Mouse (Mus musculus): ENCODE results near the gene Rae1. TPM values are rescaled to one million over a fixed set of nuclear protein-coding genes. Genes with fewer than 3 reads are reported as not detected.

Gene Rae1
- polyA plus RNA-seq, 2 experiments: 123 to 130 TPM

DNA sequence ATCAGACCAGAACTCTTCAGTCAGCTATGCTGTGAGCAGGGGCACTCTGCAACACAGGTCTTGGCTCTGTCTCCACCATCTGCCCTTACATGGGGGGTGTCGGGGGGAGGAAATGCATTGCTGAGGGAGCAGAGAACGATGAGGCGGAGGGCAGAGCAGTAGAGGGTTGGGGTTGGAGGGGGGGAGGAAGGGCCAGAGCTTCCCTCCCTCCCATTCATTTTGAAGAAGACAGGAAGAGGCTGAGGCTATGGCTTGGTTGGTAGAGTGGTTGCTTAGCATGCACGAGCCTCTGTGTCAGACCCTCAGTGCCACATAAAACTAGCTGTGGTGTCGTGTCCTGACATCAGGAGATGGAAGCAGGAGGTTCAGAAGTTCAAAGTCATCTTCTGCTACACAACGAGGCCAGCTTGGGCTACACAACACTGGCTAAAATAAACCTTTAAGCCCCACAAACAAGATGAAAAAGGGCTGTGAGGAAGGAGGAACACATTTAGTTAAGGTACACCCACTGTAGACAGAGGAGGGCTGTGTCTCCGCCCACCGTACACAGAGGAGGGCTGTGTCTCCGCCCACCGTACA, 56.5 kb downstream of the Rae1 start:
- H3K4me3 ChIP-seq (replicated peaks; ENCODE audit: low read length): no peak overlapping the region
- no peak for TF ChIP-seq POLR2A (IDR thresholded peaks at IDR 0.05; ENCODE audit: borderline replicate concordance, extremely low read depth, insufficient read depth, insufficient read length)
- ATAC-seq (ENCODE audit: low FRiP score, low read depth) (no peak), DNase-seq (ENCODE audit: low spot score) (no peak)
- H3K9ac ChIP-seq (ENCODE audit: low read depth, low read length, severe bottlenecking): no peak overlapping the region
- no peaks in the 10 kb centered on the region for H3K36me3 ChIP-seq (ENCODE audit: control insufficient read depth, insufficient read depth, low read length)
- no peak overlapping the region for H3K4me2 ChIP-seq (replicated peaks; ENCODE audit: low read depth, low read length, severe bottlenecking)
- H3K27me3 ChIP-seq (ENCODE audit: control insufficient read depth, insufficient read depth, low read length): no peaks in the 10 kb centered on the region
- 80% methylated on average over 10 of the region's 10 CpGs for WGBS
- H3K27ac ChIP-seq (replicated peaks; ENCODE audit: low read depth, low read length): no peak overlapping the region
- H3K9me3 ChIP-seq (ENCODE audit: control insufficient read depth, low read length): no peaks in the 10 kb centered on the region
- no peaks in the 10 kb centered on the region for H3K4me1 ChIP-seq (ENCODE audit: control insufficient read depth, insufficient read depth, low read length)

DNA sequence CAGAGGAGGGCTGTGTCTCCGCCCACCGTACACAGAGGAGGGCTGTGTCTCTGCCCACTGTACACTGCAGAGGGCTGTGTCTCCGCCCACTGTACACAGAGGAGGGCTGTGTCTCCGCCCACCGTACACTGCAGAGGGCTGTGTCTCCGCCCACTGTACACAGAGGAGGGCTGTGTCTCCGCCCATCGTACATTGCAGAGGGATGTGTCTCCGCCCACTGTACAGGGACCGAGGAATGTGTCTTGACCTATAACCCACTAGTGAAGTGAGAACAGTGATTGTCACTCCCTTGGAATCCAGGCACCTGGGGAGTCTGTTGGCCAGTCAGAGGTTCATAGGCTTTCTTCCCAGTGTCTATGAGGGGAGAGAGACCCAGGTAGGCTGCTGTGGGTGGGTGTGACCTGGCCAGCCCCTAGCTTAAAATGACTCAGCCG, 57.0 kb downstream of the Rae1 start:
- TF ChIP-seq POLR2A (IDR thresholded peaks at IDR 0.05; ENCODE audit: borderline replicate concordance, extremely low read depth, insufficient read depth, insufficient read length): no peak
- Histone ChIP-seq H3K4me3 (replicated peaks; ENCODE audit: low read length) (no peak overlapping the region), H3K27me3 (ENCODE audit: control insufficient read depth, insufficient read depth, low read length) (no peaks in the 10 kb centered on the region), H3K36me3 (ENCODE audit: control insufficient read depth, insufficient read depth, low read length) (no peaks in the 10 kb centered on the region), H3K9ac (ENCODE audit: low read depth, low read length, severe bottlenecking) (no peak overlapping the region), H3K27ac (replicated peaks; ENCODE audit: low read depth, low read length) (no peak overlapping the region), H3K4me1 (ENCODE audit: control insufficient read depth, insufficient read depth, low read length) (peaks cover 4% of the 10 kb centered on the region; the same call in 1 of the 2 replicates), H3K4me2 (replicated peaks; ENCODE audit: low read depth, low read length, severe bottlenecking) (no peak overlapping the region), H3K9me3 (ENCODE audit: control insufficient read depth, low read length) (no peaks in the 10 kb centered on the region)
- DNase-seq (ENCODE audit: low spot score) (no peak), ATAC-seq (ENCODE audit: low FRiP score, low read depth) (no peak)
- WGBS: 78% methylated on average over 11 of the region's 11 CpGs

GRCm38 (mm10) chr2:173057623-173058022, 57.7 kb downstream of the Rae1 start:
- Histone ChIP-seq H3K27ac (replicated peaks; ENCODE audit: low read depth, low read length) (no peak overlapping the region), H3K27me3 (ENCODE audit: control insufficient read depth, insufficient read depth, low read length) (no peaks in the 10 kb centered on the region), H3K36me3 (ENCODE audit: control insufficient read depth, insufficient read depth, low read length) (no peaks in the 10 kb centered on the region), H3K9me3 (ENCODE audit: control insufficient read depth, low read length) (no peaks in the 10 kb centered on the region), H3K4me1 (ENCODE audit: control insufficient read depth, insufficient read depth, low read length) (peaks cover 6% of the 10 kb centered on the region; the same call in 1 of the 2 replicates), H3K4me3 (replicated peaks; ENCODE audit: low read length) (no peak overlapping the region), H3K4me2 (replicated peaks; ENCODE audit: low read depth, low read length, severe bottlenecking) (no peak overlapping the region), H3K9ac (ENCODE audit: low read depth, low read length, severe bottlenecking) (no peak overlapping the region)
- no peak for TF ChIP-seq POLR2A (IDR thresholded peaks at IDR 0.05; ENCODE audit: borderline replicate concordance, extremely low read depth, insufficient read depth, insufficient read length)
- DNase-seq (ENCODE audit: low spot score) (peak; percentile 24), ATAC-seq (ENCODE audit: low FRiP score, low read depth) (peak; percentile 60)
- 66% methylated on average over 10 of the region's 10 CpGs for WGBS

DNA sequence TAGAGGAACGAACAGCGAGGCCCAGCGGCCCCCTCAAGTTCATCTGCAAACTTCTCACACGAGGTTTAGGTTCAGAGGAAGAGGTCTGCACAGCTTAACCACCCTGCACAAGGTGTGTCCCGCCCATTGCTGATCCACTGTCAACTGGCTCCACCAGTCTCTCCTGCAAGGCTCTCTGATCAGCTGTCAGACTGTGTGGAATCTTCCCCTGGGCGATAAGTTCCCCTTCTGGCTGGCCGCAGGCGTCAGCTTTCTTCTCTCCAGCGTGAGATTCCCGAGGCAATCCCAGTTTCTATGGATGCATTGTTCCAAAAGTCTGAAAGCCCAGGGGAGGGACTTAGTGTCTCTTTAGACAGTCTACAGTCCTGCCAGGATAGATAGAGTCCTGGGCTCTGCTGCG, 58.3 kb downstream of the Rae1 start:
- ATAC-seq (ENCODE audit: low FRiP score, low read depth): no peak
- Histone ChIP-seq H3K4me3 (replicated peaks; ENCODE audit: low read length) (no peak overlapping the region), H3K27ac (replicated peaks; ENCODE audit: low read depth, low read length) (no peak overlapping the region), H3K27me3 (ENCODE audit: control insufficient read depth, insufficient read depth, low read length) (no peaks in the 10 kb centered on the region), H3K4me2 (replicated peaks; ENCODE audit: low read depth, low read length, severe bottlenecking) (no peak overlapping the region), H3K9me3 (ENCODE audit: control insufficient read depth, low read length) (no peaks in the 10 kb centered on the region), H3K9ac (ENCODE audit: low read depth, low read length, severe bottlenecking) (no peak overlapping the region), H3K36me3 (ENCODE audit: control insufficient read depth, insufficient read depth, low read length) (no peaks in the 10 kb centered on the region), H3K4me1 (ENCODE audit: control insufficient read depth, insufficient read depth, low read length) (peaks cover 6% of the 10 kb centered on the region; the same call in 1 of the 2 replicates)
- TF ChIP-seq POLR2A (IDR thresholded peaks at IDR 0.05; ENCODE audit: borderline replicate concordance, extremely low read depth, insufficient read depth, insufficient read length): no peak
- 63% methylated on average over 11 of the region's 11 CpGs for WGBS
- peak; percentile 31 for DNase-seq (ENCODE audit: low spot score)

DNA sequence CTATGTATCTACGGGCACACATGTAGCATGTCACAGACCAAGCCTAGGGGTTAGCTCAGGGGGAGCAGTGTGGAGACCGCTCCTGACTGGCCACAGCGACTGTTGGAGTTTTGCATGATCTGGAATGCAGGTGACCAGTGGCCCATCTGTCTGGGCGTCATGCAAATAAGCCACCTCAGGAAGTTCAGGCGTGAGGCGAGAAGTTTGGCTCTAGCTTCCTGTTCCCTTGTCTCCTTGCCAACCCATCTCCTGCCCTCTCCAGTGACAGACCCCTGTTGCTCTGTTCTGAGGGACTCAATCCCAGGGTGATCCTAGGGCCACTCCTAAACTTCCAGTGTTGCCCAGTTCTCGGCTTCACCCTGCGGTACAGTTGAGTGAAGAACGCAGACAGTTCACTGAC, 60.5 kb downstream of the Rae1 start:
- Histone ChIP-seq H3K36me3 (ENCODE audit: control insufficient read depth, insufficient read depth, low read length) (no peaks in the 10 kb centered on the region), H3K4me2 (replicated peaks; ENCODE audit: low read depth, low read length, severe bottlenecking) (no peak overlapping the region), H3K9me3 (ENCODE audit: control insufficient read depth, low read length) (no peaks in the 10 kb centered on the region), H3K27ac (replicated peaks; ENCODE audit: low read depth, low read length) (no peak overlapping the region), H3K27me3 (ENCODE audit: control insufficient read depth, insufficient read depth, low read length) (no peaks in the 10 kb centered on the region), H3K4me3 (replicated peaks; ENCODE audit: low read length) (no peak overlapping the region), H3K9ac (ENCODE audit: low read depth, low read length, severe bottlenecking) (no peak overlapping the region), H3K4me1 (ENCODE audit: control insufficient read depth, insufficient read depth, low read length) (peaks cover 6% of the 10 kb centered on the region; the same call in 1 of the 2 replicates)
- ATAC-seq (ENCODE audit: low FRiP score, low read depth): no peak
- DNase-seq (ENCODE audit: low spot score): no peak
- 77% methylated on average over 9 of the region's 9 CpGs for WGBS
- no peak for TF ChIP-seq POLR2A (IDR thresholded peaks at IDR 0.05; ENCODE audit: borderline replicate concordance, extremely low read depth, insufficient read depth, insufficient read length)

Data from limb, embryonic 14.5 days (tissue).